Mouse (Mus musculus) gonadal fat pad, adult 2 months (tissue): ENCODE results near the gene Snx3. TPM values are rescaled to one million over a fixed set of nuclear protein-coding genes. Genes with fewer than 3 reads are reported as not detected.

ENCODE experiments used
- DNase-seq: peaks from one replicate; pipeline ENCODE4 v3.0.0-alpha.2; 2012; ENCODE audit warnings: low read depth
- polyA plus RNA-seq: library from polyadenylated mRNA; depleted of rRNA; stranded (reverse); fragments of >200 nt; gene quantifications from 2 replicates; pipeline ENCODE4 v1.2.3, GENCODE M21; 2012; rRNA removed

Gene Snx3
- polyA plus RNA-seq, 1 experiment = 257 TPM

DNA sequence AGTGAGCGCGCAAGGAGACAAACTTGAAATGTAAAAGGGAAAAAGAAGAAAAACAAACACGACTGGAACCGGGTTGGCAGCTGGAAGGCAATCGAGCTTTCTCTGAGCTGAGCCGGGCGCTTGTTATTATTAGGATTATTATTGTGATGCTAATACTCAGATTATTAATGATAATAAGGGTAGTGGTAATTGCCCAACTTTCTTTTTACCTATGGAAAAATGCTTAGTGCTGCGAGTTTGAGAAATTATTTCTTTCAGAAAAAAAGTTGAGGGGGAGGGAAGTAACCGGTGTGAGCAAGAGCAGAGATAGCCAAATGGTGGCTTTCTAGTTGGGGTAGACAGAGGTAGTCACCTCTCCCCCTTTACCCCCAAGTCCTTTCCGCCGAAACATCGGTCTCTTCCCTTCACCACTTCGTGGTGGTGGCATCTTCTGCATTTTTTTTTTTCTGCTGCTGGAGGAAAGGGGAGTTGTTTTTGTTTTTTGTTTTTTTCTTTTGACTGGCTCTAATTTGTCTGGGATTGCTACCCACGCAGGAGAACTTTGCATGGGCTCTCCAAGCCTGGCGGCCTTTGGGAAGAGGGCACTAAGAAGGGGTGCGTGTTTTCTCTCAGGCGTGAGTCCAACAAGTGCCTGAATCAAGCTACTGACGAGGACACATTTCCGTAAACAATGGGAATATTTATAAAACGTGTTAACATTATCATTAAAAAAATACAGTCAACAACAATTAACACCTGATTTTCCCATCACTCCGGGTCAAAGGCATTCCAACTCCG, 77.1 kb downstream of the Snx3 start:
- no peak for DNase-seq

DNA sequence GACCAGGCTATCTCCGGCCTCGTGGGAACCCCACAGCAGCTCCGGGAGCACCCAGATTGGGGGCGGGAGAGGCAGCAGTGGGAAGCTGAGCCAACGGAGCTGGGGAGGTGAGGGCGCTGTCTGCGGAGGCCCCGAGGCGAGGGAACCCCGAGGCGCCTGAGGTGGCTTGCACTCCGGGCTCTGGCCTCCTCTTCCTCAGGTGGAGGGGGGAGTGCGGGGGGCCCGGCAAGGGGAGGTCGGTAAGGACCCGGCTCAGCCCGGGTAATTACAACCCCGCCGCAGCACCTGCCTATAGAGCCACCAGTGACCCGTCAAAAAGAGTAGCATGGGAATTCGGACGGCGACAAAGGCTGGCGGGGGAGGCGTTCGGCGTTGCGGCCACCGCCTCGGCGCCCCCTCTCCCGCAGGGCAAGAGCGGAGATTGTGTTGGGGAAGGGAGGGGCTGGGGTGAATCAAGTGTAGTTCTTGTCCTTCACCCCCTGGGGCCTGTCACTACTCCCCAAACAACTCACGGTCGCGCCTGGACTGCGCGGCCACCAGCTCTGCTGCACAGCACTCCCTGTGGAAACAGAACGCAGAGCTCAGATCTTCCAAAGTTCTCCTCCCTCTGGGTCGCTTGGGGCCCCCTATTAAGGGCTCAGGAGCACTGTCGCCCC, 77.8 kb downstream of the Snx3 start:
- DNase-seq = no peak

DNA sequence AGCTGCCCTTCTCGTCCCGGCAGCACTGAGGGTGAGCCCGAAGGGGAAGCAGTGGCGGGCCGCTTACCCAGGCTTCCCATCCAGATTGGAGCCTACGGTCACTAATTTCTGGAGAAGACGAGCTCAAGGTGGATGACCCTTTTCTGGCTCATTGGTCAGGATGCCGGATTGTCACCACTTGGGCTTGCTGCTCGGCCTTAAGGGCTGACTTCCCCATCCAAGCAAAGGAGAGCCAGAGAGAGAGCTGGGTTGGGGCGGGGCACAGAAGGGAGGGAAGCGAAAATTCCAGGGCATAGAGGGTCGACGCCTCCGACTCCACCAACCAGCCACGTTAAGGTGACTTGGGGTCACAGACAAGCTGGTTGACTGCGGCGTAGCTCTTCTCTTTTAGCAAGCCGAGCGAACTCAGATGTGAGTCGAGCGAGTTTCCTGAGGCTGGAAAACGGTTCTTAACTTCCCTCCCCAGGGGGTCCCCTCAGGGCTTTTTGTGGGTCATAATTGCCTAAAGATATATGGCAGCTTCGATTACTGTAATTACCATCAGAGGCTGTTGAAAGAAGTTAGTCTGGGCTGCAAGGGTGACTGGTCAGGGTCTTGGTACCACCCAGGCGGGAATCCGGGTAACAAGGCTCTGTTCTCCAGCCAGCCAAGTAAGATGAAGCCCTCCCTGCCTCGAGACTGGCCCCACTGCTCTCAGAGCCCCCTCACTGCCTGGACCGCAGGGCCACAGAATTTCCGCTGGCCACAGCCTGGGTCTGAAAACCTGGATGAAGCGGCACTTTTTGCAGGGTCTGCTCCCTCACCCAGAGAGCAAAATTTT, 78.5 kb downstream of the Snx3 start:
- no peak for DNase-seq

DNA sequence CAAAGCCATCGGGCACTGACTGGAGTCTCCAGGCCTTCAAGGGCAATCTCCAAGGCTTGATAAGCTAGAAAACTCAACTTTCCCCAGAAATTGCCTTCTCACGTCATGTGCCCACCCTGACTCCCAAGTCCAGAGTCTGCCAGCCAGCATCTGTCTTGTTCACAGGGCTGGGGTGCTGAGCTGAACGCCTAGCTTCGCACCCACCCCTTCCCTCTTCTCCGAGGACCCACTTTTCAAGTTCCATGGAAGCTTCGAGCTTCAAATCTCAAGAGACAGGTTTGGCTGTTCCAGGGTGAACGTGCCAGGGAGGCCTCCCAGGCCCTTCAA, 79.1 kb downstream of the Snx3 start:
- no peak for DNase-seq

DNA sequence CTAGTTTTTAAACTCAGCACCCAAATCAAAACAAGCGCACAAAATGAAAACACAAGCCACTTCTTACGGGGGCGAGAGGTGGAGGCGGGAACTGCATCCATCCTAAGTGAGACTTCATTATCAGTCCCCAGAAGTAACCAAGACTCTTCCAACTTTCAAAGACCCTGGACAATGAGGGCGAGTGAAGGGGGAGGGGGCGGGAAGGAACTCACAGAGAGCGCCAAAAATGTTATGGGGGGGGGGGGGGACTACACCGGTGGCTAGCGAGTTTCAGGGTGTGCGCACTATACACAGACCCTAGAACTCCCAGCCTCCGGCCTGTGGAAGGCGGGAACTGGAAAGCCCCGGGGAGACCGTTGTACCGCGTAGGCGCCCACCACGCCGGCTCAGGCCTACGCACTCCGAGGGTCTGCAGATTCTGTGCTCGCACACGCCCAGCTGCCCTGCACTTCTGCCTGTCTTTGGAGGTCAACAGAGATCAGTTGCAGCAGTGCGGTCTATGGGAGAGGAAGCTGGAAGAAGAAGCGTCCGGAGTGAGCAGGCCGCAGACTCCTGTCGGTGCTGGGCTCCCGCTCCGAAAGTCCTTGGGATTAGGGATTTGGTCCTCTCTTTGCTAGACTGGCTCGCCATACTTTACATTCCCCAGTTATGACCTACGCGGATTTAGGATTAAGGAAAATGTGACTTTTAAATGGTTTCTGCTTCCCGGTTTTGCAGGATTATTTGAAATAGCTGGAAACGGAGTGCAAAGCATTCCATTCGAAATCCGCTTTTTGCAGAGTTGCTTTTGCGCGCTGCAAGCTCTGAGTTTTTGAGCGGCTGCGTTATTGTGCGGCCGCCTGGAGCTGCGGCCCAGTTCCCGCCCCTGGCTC, 80.1 kb downstream of the Snx3 start:
- DNase-seq = no peak

DNA sequence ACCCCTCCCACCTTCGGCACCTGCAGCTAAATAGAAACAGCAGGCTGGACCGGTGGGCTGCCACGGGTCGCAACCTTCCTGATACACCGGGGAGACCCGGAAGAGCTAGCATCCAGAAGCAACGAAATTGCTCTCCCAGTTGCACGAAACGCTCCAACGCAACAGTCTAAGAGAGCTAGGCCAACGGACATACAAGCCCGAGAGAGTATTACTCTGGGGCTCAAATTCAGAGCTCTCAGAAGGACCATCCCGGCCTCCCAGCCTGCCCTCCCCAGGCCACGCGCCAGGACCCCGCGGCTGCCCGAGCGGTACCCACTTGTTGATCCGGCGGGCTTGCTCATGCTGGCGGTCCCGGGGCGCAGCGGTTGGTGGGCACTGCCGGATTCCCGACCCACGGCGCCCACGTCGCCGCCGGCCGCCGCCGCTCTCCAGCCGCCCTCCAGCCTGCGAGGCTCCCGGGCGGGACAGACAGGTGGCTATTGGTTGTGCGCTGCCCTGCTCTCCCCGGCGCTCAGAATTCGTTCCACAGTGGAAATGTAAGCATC, 80.8 kb downstream of the Snx3 start:
- DNase-seq = no peak

DNA sequence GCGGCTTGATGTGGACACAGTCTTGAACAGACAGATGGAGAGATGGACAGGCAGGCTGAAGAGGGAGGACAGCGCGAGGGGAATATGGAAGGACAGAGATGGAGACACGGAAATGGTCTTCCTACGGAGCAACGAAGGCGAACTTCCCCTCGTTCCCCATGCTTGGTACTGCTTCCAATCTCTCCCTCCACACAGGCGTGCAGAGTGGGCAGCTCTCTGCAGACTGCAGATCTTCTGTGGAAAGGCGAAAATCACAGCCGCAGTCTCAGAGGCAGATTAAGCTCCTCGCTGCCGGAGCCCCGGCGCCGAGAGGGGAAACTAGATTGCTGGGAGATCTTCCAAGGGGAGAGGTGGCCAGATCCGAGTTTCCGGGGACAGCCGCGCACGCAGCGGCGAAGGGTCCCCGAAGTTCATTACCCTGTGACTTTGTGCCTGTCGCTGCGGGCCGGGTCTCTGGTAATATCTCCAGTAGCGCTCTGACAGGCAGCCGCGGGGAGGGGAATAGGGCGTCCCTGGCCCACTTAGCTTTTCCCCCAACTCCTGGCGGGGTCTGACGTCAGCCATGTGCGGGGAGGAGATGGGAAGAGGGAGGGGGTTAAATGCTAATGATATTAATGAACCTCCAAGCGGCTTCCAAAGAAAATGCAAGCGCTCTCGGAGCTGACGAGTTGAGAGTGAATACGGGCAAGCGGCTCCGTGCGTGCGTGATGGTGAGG, 81.5 kb downstream of the Snx3 start, which contains the start of the genes Nr2e1 and Ostm1:
Gene Nr2e1 (minus strand): TSS at position 476 of the 716 bp plus-strand sequence.
Gene Ostm1 (plus strand): TSS at position 666 of the 716 bp plus-strand sequence.
- DNase-seq = no peak

DNA sequence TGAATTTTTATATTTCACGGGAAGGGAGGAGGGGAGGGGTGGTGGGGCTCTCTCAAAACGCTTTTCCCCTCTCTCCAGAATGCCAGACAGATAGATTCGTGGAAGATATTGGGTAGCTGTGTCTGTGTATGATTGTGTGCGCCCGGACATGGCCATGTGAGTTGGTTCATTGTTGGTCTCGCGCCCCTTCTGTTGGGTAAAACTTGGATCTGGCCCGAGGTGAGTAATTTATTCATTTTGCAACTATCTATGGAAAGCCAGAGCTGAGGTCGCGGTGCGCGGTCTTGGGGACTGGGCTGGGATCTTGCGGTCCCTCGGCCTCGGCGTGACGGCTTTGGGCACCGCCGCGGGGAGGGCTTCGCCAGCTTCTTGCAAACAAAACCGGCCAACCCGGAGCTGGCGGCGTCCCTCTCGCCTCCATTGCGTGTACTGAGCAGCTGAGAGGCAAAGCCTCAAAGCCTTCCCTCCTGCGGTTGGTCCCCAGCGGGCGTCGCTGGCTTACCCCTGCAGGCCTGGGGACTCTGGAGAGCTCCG, 82.1 kb downstream of the Snx3 start:
- DNase-seq = no peak

DNA sequence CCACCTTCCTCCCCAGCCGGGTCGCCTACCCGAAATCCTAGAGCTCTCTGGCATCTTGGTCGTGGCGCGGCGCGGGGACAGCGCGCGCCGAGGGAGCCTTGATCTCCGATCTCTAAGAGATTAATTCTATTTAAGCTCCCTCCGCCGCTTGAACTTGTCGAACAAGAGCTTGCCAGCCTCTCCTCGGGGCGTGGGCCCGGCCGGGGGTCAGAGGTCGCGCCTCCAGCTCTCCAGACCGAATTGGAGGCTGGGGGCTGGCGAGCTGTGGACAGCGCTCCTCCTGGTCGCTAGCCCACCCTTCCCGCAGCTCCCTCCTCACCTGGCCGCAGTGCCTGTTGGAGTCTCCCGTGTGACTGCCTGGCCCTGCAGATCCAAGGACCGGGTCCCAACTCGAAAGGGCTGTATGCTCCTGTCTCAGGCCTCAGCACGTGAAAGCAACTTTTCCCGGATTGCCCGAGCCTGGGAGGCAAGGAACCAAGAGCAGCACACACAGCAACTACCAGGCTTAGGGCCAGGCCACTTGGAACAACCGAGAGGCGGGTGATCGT, 82.7 kb downstream of the Snx3 start:
- no peak for DNase-seq

Other genes starting within 250 kb of the Snx3 start
- gene Foxo3, start 225.3 kb upstream of the Snx3 start, polyA plus RNA-seq = 29.1 and 36.6 TPM in 2 replicates
- gene Afg1l, start 23.5 kb upstream of the Snx3 start, polyA plus RNA-seq = 4.2 and 5.2 TPM in 2 replicates
- not detected in 2 replicates for gene Nr2e1, start 81.6 kb downstream of the Snx3 start, polyA plus RNA-seq
- 29.8 and 31.9 TPM in 2 replicates for gene Ostm1, start 81.8 kb downstream of the Snx3 start, polyA plus RNA-seq